Mouse (Mus musculus): ENCODE results near the gene Cops3. TPM values are rescaled to one million over a fixed set of nuclear protein-coding genes. Genes with fewer than 3 reads are reported as not detected.

The Cops3 gene
- polyA plus RNA-seq, 1 experiment from 2014 or later, result 206 TPM

DNA sequence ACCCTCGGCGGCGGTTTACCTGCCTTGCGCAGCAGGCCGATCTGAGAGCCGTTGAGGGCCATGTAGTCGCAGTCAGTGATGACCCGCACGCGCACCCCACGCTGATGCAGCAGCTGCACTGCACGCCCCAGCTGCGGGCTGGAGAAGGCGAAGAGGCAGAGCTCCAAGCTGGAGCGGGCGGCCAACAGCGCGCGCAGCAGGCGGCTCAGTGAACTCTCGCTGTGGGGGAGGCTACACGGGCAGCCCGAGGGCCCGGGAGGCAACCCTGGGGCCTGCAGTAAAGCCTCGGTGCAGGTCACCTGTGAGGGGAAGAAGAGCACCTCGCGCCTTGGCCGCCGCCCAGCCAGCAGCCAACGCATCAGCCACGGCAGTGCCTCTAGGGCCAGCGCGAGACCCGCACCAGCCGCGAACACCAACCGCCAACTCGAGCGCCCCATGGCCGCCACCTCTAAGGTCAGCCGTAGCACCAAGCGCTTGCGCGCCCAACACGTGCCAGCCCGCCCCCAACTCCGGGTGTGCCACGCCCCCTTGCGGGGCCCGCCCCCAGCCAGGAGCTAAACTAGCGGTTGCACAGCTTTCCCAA, 52.3 kb downstream of the Cops3 start, which contains the start of gene Pld6:
Gene Pld6, minus strand, starts transcription at position 447 of the 583 bp plus-strand sequence.
- Histone ChIP-seq H3K9ac (peak within 1 kb of the TSS; percentile 47), H3K4me1 (peaks cover 13% of the 10 kb centered on the region), H3K27ac (no peak within 1 kb of the TSS), H3K4me3 (replicated peaks) (peak within 1 kb of the TSS; percentile 54), H3K4me2 (peak within 1 kb of the TSS; percentile 95), H3K9me3 (replicated peaks) (no peaks in the 10 kb centered on the region), H3K27me3 (0 out of 2 replicates have a peak, but pooled peaks cover 2% of the 10 kb centered on the region), H3K36me3 (peaks cover 14% of the 10 kb centered on the region)
- under 1% methylated on average over 51 of the region's 51 CpGs for WGBS
- ATAC-seq (replicated peaks; ENCODE audit: low FRiP score), result peak; percentile 87

GRCm38 (mm10) chr11:59786444-59787198, 53.0 kb downstream of the Cops3 start:
- Histone ChIP-seq H3K27ac (no peak overlapping the region), H3K9me3 (replicated peaks) (no peaks in the 10 kb centered on the region), H3K4me1 (peaks cover 13% of the 10 kb centered on the region), H3K27me3 (0 out of 2 replicates have a peak, but pooled peaks cover 2% of the 10 kb centered on the region), H3K36me3 (peaks cover 7% of the 10 kb centered on the region), H3K9ac (peak overlapping the region; percentile 47), H3K4me2 (peak overlapping the region; percentile 95), H3K4me3 (replicated peaks) (peak overlapping the region; percentile 54)
- 41% methylated on average over 15 of the region's 15 CpGs for WGBS
- no peak for ATAC-seq (replicated peaks; ENCODE audit: low FRiP score)

DNA sequence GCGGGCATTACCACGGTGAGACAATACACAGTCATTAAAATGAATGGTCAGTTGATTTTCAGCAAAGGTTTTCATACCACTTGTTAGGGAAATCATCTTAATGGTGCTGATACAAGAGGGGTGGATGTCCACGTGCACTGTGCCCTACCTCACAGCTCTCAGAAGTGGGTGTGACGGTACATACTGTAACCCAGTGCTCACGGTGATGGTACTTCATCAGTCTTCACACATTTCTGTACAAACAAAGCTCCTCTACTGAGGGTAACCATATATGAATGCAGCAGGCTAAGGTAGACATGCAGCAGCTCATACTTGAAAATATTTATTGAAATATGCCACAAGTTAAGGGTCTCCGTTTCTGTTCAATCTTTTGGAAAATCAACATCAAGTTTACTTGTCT, 56.0 kb downstream of the Cops3 start:
- Histone ChIP-seq H3K36me3 (peaks cover 2% of the 10 kb centered on the region; the same call in 1 of the 2 replicates), H3K27ac (no peak overlapping the region), H3K4me3 (replicated peaks) (no peak overlapping the region), H3K9me3 (replicated peaks) (no peaks in the 10 kb centered on the region), H3K4me1 (peaks cover 13% of the 10 kb centered on the region), H3K4me2 (no peak overlapping the region), H3K9ac (no peak overlapping the region), H3K27me3 (0 out of 2 replicates have a peak, but pooled peaks cover 2% of the 10 kb centered on the region)
- no peak for ATAC-seq (replicated peaks; ENCODE audit: low FRiP score)
- 87% methylated on average over 6 of the region's 6 CpGs for WGBS

DNA sequence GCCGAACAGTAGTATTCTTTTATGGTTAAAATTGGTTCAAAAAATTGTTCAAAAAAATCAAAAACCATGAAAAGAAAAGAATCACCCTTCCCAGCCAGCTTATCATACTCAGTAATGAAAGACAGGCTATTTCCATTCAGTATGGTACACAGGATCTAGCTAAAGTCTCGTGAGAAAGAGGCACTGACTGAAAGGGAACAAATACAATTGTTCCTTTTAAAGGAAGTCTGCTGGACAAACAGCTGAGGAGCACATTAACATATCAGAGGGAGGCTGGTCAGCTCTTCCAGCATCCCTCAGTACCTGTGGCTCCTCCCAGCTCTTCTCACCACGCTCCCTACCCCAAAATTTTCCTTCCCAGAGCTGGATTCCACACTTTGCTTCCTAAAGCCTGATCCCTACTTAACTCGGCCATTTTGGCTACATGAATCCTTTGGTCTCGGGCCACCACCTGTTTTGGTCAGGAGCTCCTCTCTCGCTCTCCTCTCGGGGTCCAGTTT, 57.5 kb downstream of the Cops3 start:
- H3K4me1 ChIP-seq, result peaks cover 7% of the 10 kb centered on the region
- no peak overlapping the region for H3K4me3 ChIP-seq (replicated peaks)
- no peak overlapping the region for H3K4me2 ChIP-seq
- 83% methylated on average over 7 of the region's 7 CpGs for WGBS
- peaks cover 16% of the 10 kb centered on the region for H3K36me3 ChIP-seq
- ATAC-seq (replicated peaks; ENCODE audit: low FRiP score), result no peak
- no peaks in the 10 kb centered on the region for H3K9me3 ChIP-seq (replicated peaks)
- no peak overlapping the region for H3K9ac ChIP-seq
- H3K27ac ChIP-seq, result no peak overlapping the region
- no peaks in the 10 kb centered on the region for H3K27me3 ChIP-seq

DNA sequence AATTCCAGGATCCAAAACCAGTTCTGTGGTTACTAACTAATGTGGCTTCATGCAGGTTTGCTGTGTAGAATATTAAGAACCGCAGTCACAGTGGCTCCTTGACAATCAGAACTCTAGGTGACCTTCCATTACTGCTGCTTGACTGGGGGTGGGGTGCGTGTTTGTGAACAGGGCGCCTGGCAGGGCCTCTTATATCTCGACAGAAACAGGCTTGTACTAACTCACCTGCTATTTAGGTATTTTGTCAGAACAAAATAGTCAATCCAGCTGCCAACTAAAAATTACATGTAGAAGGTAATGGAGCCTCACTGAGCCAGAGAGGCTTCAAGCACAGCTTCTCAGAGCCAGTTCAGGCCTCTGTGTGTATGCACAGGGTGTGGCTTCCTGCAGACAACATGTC, 59.4 kb downstream of the Cops3 start:
- no peak overlapping the region for H3K4me3 ChIP-seq (replicated peaks)
- H3K36me3 ChIP-seq, result peaks cover 35% of the 10 kb centered on the region
- H3K9me3 ChIP-seq (replicated peaks), result no peaks in the 10 kb centered on the region
- ATAC-seq (replicated peaks; ENCODE audit: low FRiP score), result no peak
- H3K9ac ChIP-seq, result no peak overlapping the region
- 88% methylated on average over 4 of the region's 4 CpGs for WGBS
- no peaks in the 10 kb centered on the region for H3K4me1 ChIP-seq
- H3K4me2 ChIP-seq, result no peak overlapping the region
- H3K27ac ChIP-seq, result no peak overlapping the region
- no peaks in the 10 kb centered on the region for H3K27me3 ChIP-seq

DNA sequence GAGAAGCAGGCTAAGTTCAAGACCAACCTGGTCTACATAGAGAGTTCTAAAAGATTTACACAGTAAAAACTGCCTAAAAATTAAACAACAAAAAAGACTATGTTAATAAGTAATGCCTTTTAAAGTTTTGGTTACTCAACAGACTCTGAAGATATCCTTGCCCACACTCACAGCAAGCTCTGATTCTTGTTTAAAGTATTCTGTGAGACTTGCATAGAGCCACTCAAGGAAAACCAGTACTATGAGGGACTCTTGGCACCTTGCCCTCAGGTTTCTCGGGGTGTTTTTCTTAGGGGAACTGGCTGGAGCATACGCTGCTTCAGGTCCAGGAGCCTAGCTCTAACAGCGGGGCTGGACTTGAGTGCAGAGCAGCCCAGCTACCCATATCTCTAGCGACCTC, 60.2 kb downstream of the Cops3 start:
- Histone ChIP-seq H3K36me3 (peaks cover 43% of the 10 kb centered on the region), H3K9ac (no peak overlapping the region), H3K4me1 (no peaks in the 10 kb centered on the region), H3K4me2 (no peak overlapping the region), H3K27ac (no peak overlapping the region), H3K4me3 (replicated peaks) (no peak overlapping the region), H3K27me3 (no peaks in the 10 kb centered on the region), H3K9me3 (replicated peaks) (no peaks in the 10 kb centered on the region)
- no peak for ATAC-seq (replicated peaks; ENCODE audit: low FRiP score)
- 78% methylated on average over 4 of the region's 4 CpGs for whole genome bisulfite sequencing

DNA sequence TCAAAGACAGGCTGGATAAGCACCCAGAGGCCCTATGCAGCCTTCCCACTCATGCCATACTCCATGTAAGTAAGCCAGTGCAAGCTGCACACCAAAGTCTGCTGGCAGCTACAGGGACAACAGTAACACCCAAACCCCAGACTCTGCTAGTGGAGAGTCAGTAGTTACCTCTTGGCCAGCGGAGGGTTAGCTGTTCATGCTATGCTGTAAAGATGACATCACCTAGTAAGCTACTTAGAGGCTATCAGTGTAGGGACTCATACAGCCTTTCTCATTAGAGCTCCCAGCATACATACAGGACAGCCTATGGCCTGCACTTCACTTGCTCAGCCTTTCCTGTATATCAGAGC, 60.8 kb downstream of the Cops3 start:
- Histone ChIP-seq H3K4me3 (replicated peaks) (no peak overlapping the region), H3K27ac (no peak overlapping the region), H3K9ac (no peak overlapping the region), H3K27me3 (no peaks in the 10 kb centered on the region), H3K9me3 (replicated peaks) (no peaks in the 10 kb centered on the region), H3K36me3 (peaks cover 49% of the 10 kb centered on the region), H3K4me2 (no peak overlapping the region), H3K4me1 (no peaks in the 10 kb centered on the region)
- no peak for ATAC-seq (replicated peaks; ENCODE audit: low FRiP score)
- WGBS, result 79% methylated on average over 1 of the region's 1 CpGs

DNA sequence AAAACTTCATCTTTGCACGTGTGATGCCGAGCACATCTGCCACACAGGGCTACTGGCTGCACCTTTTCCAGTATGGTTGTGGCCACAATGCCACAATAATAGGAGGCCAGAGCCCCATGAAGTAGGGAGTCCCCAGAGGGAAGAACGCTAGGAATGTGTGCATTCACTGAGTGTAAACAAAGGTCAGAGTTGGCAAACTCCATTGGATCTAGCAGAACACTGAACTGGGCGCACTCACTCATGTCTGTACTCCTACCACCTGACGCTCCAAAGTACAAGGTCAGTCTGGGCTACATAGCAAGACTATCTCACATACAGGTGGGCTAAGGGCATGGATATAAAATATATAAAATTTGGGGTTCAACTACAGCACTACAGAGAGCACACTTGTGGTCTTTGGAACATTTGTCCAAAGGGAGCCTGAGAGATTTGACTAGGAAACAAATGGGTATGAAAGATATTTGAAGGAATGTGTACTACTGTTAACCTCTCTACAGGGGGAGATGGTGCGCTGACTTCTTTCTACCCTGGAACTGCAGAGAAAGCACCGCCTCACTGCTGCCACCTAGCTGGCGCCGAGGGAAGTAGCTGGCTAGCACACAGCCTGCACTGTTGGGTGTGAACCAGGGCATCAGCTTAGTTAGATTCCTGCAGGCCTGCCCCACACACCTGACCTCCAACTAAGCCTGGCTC, 61.3 kb downstream of the Cops3 start:
- WGBS, result 57% methylated on average over 9 of the region's 9 CpGs
- Histone ChIP-seq H3K36me3 (peaks cover 54% of the 10 kb centered on the region), H3K27me3 (no peaks in the 10 kb centered on the region), H3K27ac (no peak overlapping the region), H3K9me3 (replicated peaks) (no peaks in the 10 kb centered on the region), H3K4me2 (no peak overlapping the region), H3K4me1 (no peaks in the 10 kb centered on the region), H3K4me3 (replicated peaks) (no peak overlapping the region), H3K9ac (no peak overlapping the region)
- ATAC-seq (replicated peaks; ENCODE audit: low FRiP score), result peak; percentile 49

GRCm38 (mm10) chr11:59777259-59777658, 62.4 kb downstream of the Cops3 start:
- Histone ChIP-seq H3K4me2 (no peak overlapping the region), H3K4me1 (no peaks in the 10 kb centered on the region), H3K27me3 (no peaks in the 10 kb centered on the region), H3K27ac (no peak overlapping the region), H3K9ac (no peak overlapping the region), H3K36me3 (peaks cover 64% of the 10 kb centered on the region), H3K4me3 (replicated peaks) (no peak overlapping the region), H3K9me3 (replicated peaks) (no peaks in the 10 kb centered on the region)
- whole genome bisulfite sequencing, result 88% methylated on average over 5 of the region's 5 CpGs
- ATAC-seq (replicated peaks; ENCODE audit: low FRiP score), result no peak

- no peak overlapping the region for H3K4me3 ChIP-seq (replicated peaks)
- H3K4me2 ChIP-seq, result no peak overlapping the region
- H3K9ac ChIP-seq, result no peak overlapping the region
- no peaks in the 10 kb centered on the region for H3K9me3 ChIP-seq (replicated peaks)
- no peak for ATAC-seq (replicated peaks; ENCODE audit: low FRiP score)
- WGBS, result 79% methylated on average over 13 of the region's 13 CpGs
- H3K4me1 ChIP-seq, result no peaks in the 10 kb centered on the region
- H3K36me3 ChIP-seq, result peaks cover 81% of the 10 kb centered on the region
- no peaks in the 10 kb centered on the region for H3K27me3 ChIP-seq
- H3K27ac ChIP-seq, result no peak overlapping the region
Observed at GRCm38 (mm10) chr11:59775435-59776148, 64.0 kb downstream of the Cops3 start.

DNA sequence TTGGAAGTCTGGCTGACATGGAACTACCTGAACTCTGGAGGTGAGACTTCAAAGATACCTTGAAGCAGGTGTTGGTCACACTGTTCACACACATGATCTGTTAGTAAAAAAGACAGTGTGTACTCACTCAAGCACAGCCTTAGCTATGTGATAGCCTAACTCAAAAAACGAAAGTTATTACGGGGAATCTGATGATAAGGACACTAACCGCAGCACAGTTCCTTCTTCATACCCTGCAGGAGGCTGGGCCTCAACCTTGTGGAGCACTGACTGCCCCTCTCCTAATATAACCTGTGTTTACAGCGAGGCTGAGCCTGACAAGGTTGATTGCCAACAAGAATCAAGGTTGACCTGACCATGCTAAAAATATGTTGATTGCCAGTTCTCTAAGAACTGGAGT, 65.1 kb downstream of the Cops3 start:
- Histone ChIP-seq H3K36me3 (peaks cover 92% of the 10 kb centered on the region), H3K4me2 (no peak overlapping the region), H3K27ac (no peak overlapping the region), H3K4me1 (no peaks in the 10 kb centered on the region), H3K4me3 (replicated peaks) (no peak overlapping the region), H3K9me3 (replicated peaks) (no peaks in the 10 kb centered on the region), H3K9ac (no peak overlapping the region), H3K27me3 (no peaks in the 10 kb centered on the region)
- no peak for ATAC-seq (replicated peaks; ENCODE audit: low FRiP score)
- 88% methylated on average over 4 of the region's 4 CpGs for WGBS

All from kidney, embryonic 15.5 days (tissue).